Mouse (Mus musculus): ENCODE data around the gene Prm2. TPM values are rescaled to one million over a fixed set of nuclear protein-coding genes. Genes with fewer than 3 reads are reported as not detected.
A peak's percentile ranks its signal among the peaks of the same experiment; 100 is the strongest.

The Prm2 gene
- polyA plus RNA-seq, 1 experiment from 2014 or later = not detected

- 0 out of 2 replicates have a peak, but pooled peaks cover 4% of the 10 kb centered on the region for H3K27me3 ChIP-seq
- peaks cover 28% of the 10 kb centered on the region for H3K4me1 ChIP-seq (replicated peaks)
- ATAC-seq (replicated peaks; ENCODE audit: insufficient number of reproducible peaks, insufficient read depth, low FRiP score, low read depth) = no peak
- H3K4me3 ChIP-seq = no peak overlapping the region
- no peak overlapping the region for H3K4me2 ChIP-seq
- H3K9me3 ChIP-seq (replicated peaks) = no peaks in the 10 kb centered on the region
- H3K27ac ChIP-seq = 0 out of 2 replicates have a peak overlapping the region, but pooled peaks have one; percentile 9
- 68% methylated on average over 19 of the region's 19 CpGs for WGBS
- H3K36me3 ChIP-seq = no peaks in the 10 kb centered on the region
- no peak overlapping the region for H3K9ac ChIP-seq
Observed at GRCm38 (mm10) chr16:10771769-10772510, 24.0 kb downstream of the Prm2 start.

- Histone ChIP-seq H3K4me2 (no peak overlapping the region), H3K9me3 (replicated peaks) (no peaks in the 10 kb centered on the region), H3K4me1 (replicated peaks) (peaks cover 28% of the 10 kb centered on the region), H3K4me3 (no peak overlapping the region), H3K27me3 (0 out of 2 replicates have a peak, but pooled peaks cover 4% of the 10 kb centered on the region), H3K9ac (no peak overlapping the region), H3K27ac (0 out of 2 replicates have a peak overlapping the region, but pooled peaks have one; percentile 20), H3K36me3 (no peaks in the 10 kb centered on the region)
- ATAC-seq (replicated peaks; ENCODE audit: insufficient number of reproducible peaks, insufficient read depth, low FRiP score, low read depth) = 0 out of 2 replicates have a peak, but pooled peaks have one; percentile 15
- WGBS = 34% methylated on average over 4 of the region's 4 CpGs
Observed at GRCm38 (mm10) chr16:10770531-10771325, 25.2 kb downstream of the Prm2 start.

GRCm38 (mm10) chr16:10769661-10770060 is 26.3 kb downstream of the Prm2 start:
- Histone ChIP-seq H3K36me3 (no peaks in the 10 kb centered on the region), H3K9ac (peak overlapping the region; percentile 25; the same call in 1 of the 2 replicates), H3K4me2 (0 out of 2 replicates have a peak overlapping the region, but pooled peaks have one; percentile 5), H3K4me3 (no peak overlapping the region), H3K4me1 (replicated peaks) (peaks cover 26% of the 10 kb centered on the region), H3K27ac (0 out of 2 replicates have a peak overlapping the region, but pooled peaks have one; percentile 2), H3K27me3 (0 out of 2 replicates have a peak, but pooled peaks cover 4% of the 10 kb centered on the region), H3K9me3 (replicated peaks) (no peaks in the 10 kb centered on the region)
- 40% methylated on average over 2 of the region's 2 CpGs for WGBS
- no peak for ATAC-seq (replicated peaks; ENCODE audit: insufficient number of reproducible peaks, insufficient read depth, low FRiP score, low read depth)

- H3K27me3 ChIP-seq = 0 out of 2 replicates have a peak, but pooled peaks cover 6% of the 10 kb centered on the region
- H3K36me3 ChIP-seq = no peaks in the 10 kb centered on the region
- no peak overlapping the region for H3K4me3 ChIP-seq
- H3K4me1 ChIP-seq (replicated peaks) = peaks cover 22% of the 10 kb centered on the region
- WGBS = 54% methylated on average over 9 of the region's 9 CpGs
- H3K4me2 ChIP-seq = no peak overlapping the region
- no peak overlapping the region for H3K9ac ChIP-seq
- no peaks in the 10 kb centered on the region for H3K9me3 ChIP-seq (replicated peaks)
- no peak overlapping the region for H3K27ac ChIP-seq
- no peak for ATAC-seq (replicated peaks; ENCODE audit: insufficient number of reproducible peaks, insufficient read depth, low FRiP score, low read depth)
Observed at GRCm38 (mm10) chr16:10768821-10769220, 27.1 kb downstream of the Prm2 start.

- WGBS = 46% methylated on average over 4 of the region's 4 CpGs
- Histone ChIP-seq H3K4me2 (no peak overlapping the region), H3K27ac (no peak overlapping the region), H3K27me3 (0 out of 2 replicates have a peak, but pooled peaks cover 8% of the 10 kb centered on the region), H3K4me1 (replicated peaks) (peaks cover 22% of the 10 kb centered on the region), H3K9me3 (replicated peaks) (no peaks in the 10 kb centered on the region), H3K4me3 (no peak overlapping the region), H3K36me3 (no peaks in the 10 kb centered on the region), H3K9ac (no peak overlapping the region)
- ATAC-seq (replicated peaks; ENCODE audit: insufficient number of reproducible peaks, insufficient read depth, low FRiP score, low read depth) = no peak
Observed at GRCm38 (mm10) chr16:10767158-10767557, 28.8 kb downstream of the Prm2 start.

GRCm38 (mm10) chr16:10764323-10764722 is 31.6 kb downstream of the Prm2 start:
- Histone ChIP-seq H3K27ac (no peak overlapping the region), H3K36me3 (no peaks in the 10 kb centered on the region), H3K4me1 (replicated peaks) (peaks cover 10% of the 10 kb centered on the region), H3K9me3 (replicated peaks) (no peaks in the 10 kb centered on the region), H3K4me3 (no peak overlapping the region), H3K27me3 (0 out of 2 replicates have a peak, but pooled peaks cover 8% of the 10 kb centered on the region), H3K9ac (no peak overlapping the region), H3K4me2 (no peak overlapping the region)
- 41% methylated on average over 2 of the region's 2 CpGs for WGBS
- ATAC-seq (replicated peaks; ENCODE audit: insufficient number of reproducible peaks, insufficient read depth, low FRiP score, low read depth) = no peak

- H3K4me3 ChIP-seq = no peak overlapping the region
- no peak for ATAC-seq (replicated peaks; ENCODE audit: insufficient number of reproducible peaks, insufficient read depth, low FRiP score, low read depth)
- WGBS = 43% methylated on average over 6 of the region's 6 CpGs
Observed at GRCm38 (mm10) chr16:10763540-10764264, 32.2 kb downstream of the Prm2 start.

GRCm38 (mm10) chr16:10762569-10763180 is 33.3 kb downstream of the Prm2 start:
- no peak for ATAC-seq (replicated peaks; ENCODE audit: insufficient number of reproducible peaks, insufficient read depth, low FRiP score, low read depth)
- WGBS = 66% methylated on average over 5 of the region's 5 CpGs
- 0 out of 2 replicates have a peak, but pooled peaks cover 4% of the 10 kb centered on the region for H3K27me3 ChIP-seq

More at GRCm38 (mm10) chr16:10763540-10764264, 32.2 kb downstream of the Prm2 start:
- Histone ChIP-seq H3K27me3 (0 out of 2 replicates have a peak, but pooled peaks cover 6% of the 10 kb centered on the region), H3K9me3 (replicated peaks) (no peaks in the 10 kb centered on the region), H3K36me3 (no peaks in the 10 kb centered on the region), H3K27ac (no peak overlapping the region), H3K4me2 (no peak overlapping the region), H3K4me1 (replicated peaks) (peaks cover 8% of the 10 kb centered on the region; the same call in 1 of the 2 replicates), H3K9ac (no peak overlapping the region)

GRCm38 (mm10) chr16:10761182-10761581 is 34.8 kb downstream of the Prm2 start:
- no peak for ATAC-seq (replicated peaks; ENCODE audit: insufficient number of reproducible peaks, insufficient read depth, low FRiP score, low read depth)
- H3K27me3 ChIP-seq = 0 out of 2 replicates have a peak, but pooled peaks cover 4% of the 10 kb centered on the region
- no peak overlapping the region for H3K27ac ChIP-seq
- no peaks in the 10 kb centered on the region for H3K9me3 ChIP-seq (replicated peaks)
- H3K4me3 ChIP-seq = no peak overlapping the region
- peaks cover 7% of the 10 kb centered on the region; the same call in 1 of the 2 replicates for H3K4me1 ChIP-seq (replicated peaks)
- WGBS = 64% methylated on average over 8 of the region's 8 CpGs
- H3K9ac ChIP-seq = no peak overlapping the region
- H3K4me2 ChIP-seq = no peak overlapping the region
- no peaks in the 10 kb centered on the region for H3K36me3 ChIP-seq

More at GRCm38 (mm10) chr16:10762569-10763180, 33.3 kb downstream of the Prm2 start:
- H3K4me2 ChIP-seq = no peak overlapping the region
- no peak overlapping the region for H3K4me3 ChIP-seq
- no peak overlapping the region for H3K27ac ChIP-seq
- peaks cover 7% of the 10 kb centered on the region; the same call in 1 of the 2 replicates for H3K4me1 ChIP-seq (replicated peaks)
- H3K9me3 ChIP-seq (replicated peaks) = no peaks in the 10 kb centered on the region
- H3K36me3 ChIP-seq = no peaks in the 10 kb centered on the region
- H3K9ac ChIP-seq = no peak overlapping the region

GRCm38 (mm10) chr16:10756168-10756567 is 39.8 kb downstream of the Prm2 start:
- no peak for ATAC-seq (replicated peaks; ENCODE audit: insufficient number of reproducible peaks, insufficient read depth, low FRiP score, low read depth)
- Histone ChIP-seq H3K9me3 (replicated peaks) (no peaks in the 10 kb centered on the region), H3K27me3 (no peaks in the 10 kb centered on the region), H3K4me2 (no peak overlapping the region), H3K9ac (no peak overlapping the region), H3K4me3 (no peak overlapping the region), H3K27ac (no peak overlapping the region), H3K36me3 (no peaks in the 10 kb centered on the region), H3K4me1 (replicated peaks) (peaks cover 4% of the 10 kb centered on the region; the same call in 1 of the 2 replicates)
- WGBS = 80% methylated on average over 5 of the region's 6 CpGs

All from heart, embryonic 15.5 days (tissue).